Mouse (Mus musculus) brain, embryonic 14.5 days (tissue): ENCODE measurements around the gene Pmepa1.

ENCODE experiments used
- CTCF ChIP-seq: fragments of 200-500 bp; IDR thresholded peaks from 2 replicates; pipeline ENCODE4 v1.5.1; 2012; ENCODE audit warnings: inconsistent platforms, mild to moderate bottlenecking, moderate library complexity, borderline replicate concordance; ENCODE audit not compliant: insufficient read depth, insufficient read length; ENCODE audit errors: extremely low read depth
- POLR2A ChIP-seq: fragments of 200-500 bp; IDR thresholded peaks from 2 replicates; pipeline ENCODE4 v1.6.1; 2012; ENCODE audit warnings: mild to moderate bottlenecking, inconsistent platforms, borderline replicate concordance; ENCODE audit not compliant: poor library complexity, insufficient read depth, insufficient read length, severe bottlenecking; ENCODE audit errors: extremely low read depth

DNA sequence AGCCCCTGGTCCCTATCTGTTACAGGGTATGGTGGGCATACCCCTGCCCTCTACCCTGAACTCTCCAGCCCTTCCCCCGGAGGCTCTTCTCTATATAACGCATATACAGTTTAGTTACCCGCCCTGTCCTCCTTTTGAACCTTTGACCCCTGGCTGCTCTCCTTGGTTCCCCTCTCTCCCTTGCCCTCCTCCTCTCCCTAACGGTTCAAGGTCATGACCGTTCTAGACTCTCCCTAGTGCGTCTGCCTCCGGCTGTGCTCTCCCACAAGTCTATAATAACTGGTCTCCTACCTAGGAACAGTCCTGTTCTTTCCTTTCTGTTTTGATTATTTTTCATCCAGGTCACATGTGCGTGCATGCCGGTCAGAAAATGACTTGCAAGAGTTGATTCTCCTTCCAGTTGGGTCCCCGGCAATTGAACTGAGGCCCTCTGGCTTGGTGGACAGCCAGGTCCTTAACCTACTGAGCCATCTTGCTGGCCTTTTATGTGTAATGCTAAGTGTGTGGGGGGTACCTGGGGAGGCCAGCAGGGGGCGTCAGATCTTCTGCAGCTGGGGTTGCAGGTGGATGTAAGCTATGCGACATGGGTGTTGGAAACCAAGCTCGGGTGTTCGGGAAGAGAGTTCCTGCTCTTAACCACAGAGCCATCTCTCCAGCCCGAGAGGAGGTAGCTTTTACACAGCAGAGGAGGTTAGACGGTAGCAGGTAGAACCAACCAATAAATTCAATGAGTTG, 2.7 kb upstream of the Pmepa1 start:
- TF ChIP-seq CTCF (peak; percentile 46; the same call in 1 of the 2 replicates), POLR2A (no peak)
